Mouse (Mus musculus) heart, adult 2 months (tissue): ENCODE measurements around the gene Tspyl3.

ENCODE experiments used
- CTCF ChIP-seq: fragments of 200-600 bp; IDR thresholded peaks from 2 replicates; pipeline ENCODE4 v1.8.1; 2022; ENCODE audit warnings: antibody characterized with exemption, mild to moderate bottlenecking, moderate library complexity
- EP300 ChIP-seq: fragments of 200-500 bp; IDR thresholded peaks from 2 replicates; pipeline ENCODE4 v1.6.1; 2011; ENCODE audit warnings: low read depth, low read length, control low read depth; ENCODE audit not compliant: insufficient read depth

DNA sequence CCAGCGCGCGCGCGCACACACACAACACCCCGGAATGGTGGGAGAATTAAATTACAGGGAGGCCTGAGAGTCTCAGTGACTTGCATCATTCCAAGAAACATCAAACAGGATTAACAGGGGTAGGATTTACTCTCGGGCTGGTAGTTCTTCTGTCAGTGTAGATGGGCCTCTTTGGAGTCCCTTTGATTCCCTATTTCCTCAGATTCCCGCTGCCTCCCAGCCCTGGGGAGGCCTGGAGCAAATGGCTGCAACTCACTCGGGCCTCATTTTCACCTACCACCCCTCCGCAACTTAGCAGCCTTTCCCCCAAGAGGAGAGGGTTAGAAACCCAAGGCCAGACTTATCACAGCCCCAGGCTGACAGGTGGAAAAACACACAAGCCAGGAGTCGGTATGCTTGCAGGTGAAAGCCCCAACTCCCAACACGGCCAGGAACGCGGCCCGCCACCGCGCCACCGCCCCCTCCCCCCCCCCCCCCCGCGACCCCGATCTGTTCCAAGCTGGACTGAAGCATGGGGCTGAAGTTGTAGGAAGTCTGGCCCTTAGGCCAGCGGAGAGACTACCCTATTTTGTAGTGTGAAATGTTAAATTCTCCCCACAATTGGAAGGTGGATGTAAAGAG is 14.7 kb upstream of the Tspyl3 start:
- no peak for TF ChIP-seq CTCF
- no peak for TF ChIP-seq EP300
